Mouse (Mus musculus) spleen, adult 2 months (tissue): Measurements from ENCODE around the gene Arntl. TPM values are rescaled to one million over a fixed set of nuclear protein-coding genes. Genes with fewer than 3 reads are reported as not detected.

Source experiments
- DNase-seq, 2 experiments: peaks; one replicate each; pipeline versions ENCODE4 v3.0.0 to v3.0.0-alpha.2; 2012 to 2021; ENCODE audit warnings: low spot score in 2 of 2, low read depth in 1 of 2
- H3K27ac ChIP-seq: fragments of 200-500 bp; 2 replicates; pipeline ENCODE4 v1.5.1; 2012; ENCODE audit warnings: low read length, inconsistent platforms; ENCODE audit not compliant: insufficient read depth
- H3K27me3 ChIP-seq: fragments of 200-500 bp; 2 replicates; pipeline ENCODE4 v1.6.1; 2012; ENCODE audit warnings: mild to moderate bottlenecking, moderate library complexity, low read length, inconsistent platforms; ENCODE audit not compliant: control insufficient read depth, insufficient read depth
- H3K36me3 ChIP-seq: fragments of 200-500 bp; 2 replicates; pipeline ENCODE4 v1.6.1; 2012; ENCODE audit warnings: mild to moderate bottlenecking, low read length, inconsistent platforms; ENCODE audit not compliant: control insufficient read depth, insufficient read depth
- H3K4me1 ChIP-seq: fragments of 200-500 bp; 2 replicates; pipeline ENCODE4 v1.6.1; 2011; ENCODE audit warnings: inconsistent platforms; ENCODE audit not compliant: control insufficient read depth, insufficient read depth, insufficient read length
- H3K4me3 ChIP-seq: fragments of 200-500 bp; 2 replicates; pipeline ENCODE4 v1.5.1; 2011; ENCODE audit warnings: mild to moderate bottlenecking, inconsistent platforms; ENCODE audit not compliant: insufficient read depth, insufficient read length; ENCODE audit errors: extremely low read depth
- CTCF ChIP-seq: fragments of 200-500 bp; IDR thresholded peaks from 2 replicates; pipeline ENCODE4 v1.5.1; 2011; ENCODE audit warnings: mild to moderate bottlenecking, inconsistent platforms; ENCODE audit not compliant: insufficient read depth, insufficient read length, insufficient replicate concordance; ENCODE audit errors: extremely low read depth
- POLR2A ChIP-seq: fragments of 200-500 bp; IDR thresholded peaks from 2 replicates; pipeline ENCODE4 v1.6.1; 2011; ENCODE audit warnings: low read depth, low read length, inconsistent platforms
- whole genome bisulfite sequencing: fragments of 180-500 bp; shearing (Covaris S2); methylation state at CpG from one replicate; pipeline ENCODE4 v1.1.7; 2018; 5-methylcytosine and 5-hydroxymethylcytosine counted together
- polyA plus RNA-seq: library from polyadenylated mRNA; depleted of rRNA; stranded (reverse); fragments of >200 nt; gene quantifications from 2 replicates; pipeline ENCODE4 v1.2.3, GENCODE M21; 2012

The Arntl gene
- polyA plus RNA-seq, 1 experiment = 6.3 TPM

DNA sequence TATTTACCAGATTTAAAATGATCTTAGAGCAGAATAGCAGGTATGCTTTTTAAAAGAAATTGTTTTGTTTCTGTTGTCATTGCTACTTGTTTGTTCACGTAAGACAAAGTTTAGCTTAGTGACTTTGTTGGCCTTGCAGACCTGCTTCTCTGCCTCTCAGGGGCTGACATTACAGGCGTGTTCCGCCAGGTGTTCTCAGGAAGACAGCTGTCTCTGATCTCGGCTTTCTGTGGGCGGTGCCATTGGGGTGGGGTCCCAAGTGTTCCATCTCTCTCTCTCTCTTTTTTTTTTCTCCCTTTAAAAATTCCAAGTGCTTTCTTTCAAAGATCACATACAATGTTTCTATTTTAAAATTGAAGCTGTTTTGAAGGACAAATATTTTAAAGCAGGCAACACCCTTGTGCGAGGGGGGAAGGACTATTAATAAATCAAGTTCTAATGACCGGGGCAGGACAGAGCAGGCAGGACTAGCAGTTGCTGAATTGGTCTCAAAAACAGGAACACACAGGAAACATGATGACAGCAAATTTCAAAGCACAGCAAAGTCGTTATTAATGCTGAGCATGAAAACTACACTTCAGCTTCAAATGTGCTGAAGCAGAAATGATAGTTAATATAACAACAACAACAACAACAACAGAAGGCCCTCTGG is 14.4 kb upstream of the Arntl start:
- H3K27me3 ChIP-seq = no peaks in the 10 kb centered on the region
- no peak overlapping the region; the same call in 1 of the 2 replicates for H3K27ac ChIP-seq
- peaks cover 3% of the 10 kb centered on the region for H3K4me1 ChIP-seq
- no peaks in the 10 kb centered on the region for H3K36me3 ChIP-seq
- WGBS = 19% methylated on average over 8 of the region's 8 CpGs
- no peak for DNase-seq
- H3K4me3 ChIP-seq = no peak overlapping the region
- TF ChIP-seq POLR2A = no peak
- no peak for TF ChIP-seq CTCF

GRCm38 (mm10) chr7:113193872-113194271 is 13.4 kb upstream of the Arntl start:
- no peaks in the 10 kb centered on the region for H3K27me3 ChIP-seq
- no peaks in the 10 kb centered on the region for H3K36me3 ChIP-seq
- H3K27ac ChIP-seq = no peak overlapping the region
- TF ChIP-seq CTCF = no peak
- TF ChIP-seq POLR2A = no peak
- no peak overlapping the region for H3K4me3 ChIP-seq
- H3K4me1 ChIP-seq = peaks cover 3% of the 10 kb centered on the region
- DNase-seq = no peak

- Histone ChIP-seq H3K4me3 (no peak overlapping the region), H3K4me1 (peaks cover 3% of the 10 kb centered on the region), H3K36me3 (no peaks in the 10 kb centered on the region), H3K27ac (no peak overlapping the region), H3K27me3 (no peaks in the 10 kb centered on the region)
- no peak for DNase-seq
- 55% methylated on average over 2 of the region's 2 CpGs for WGBS
- TF ChIP-seq CTCF = no peak
- TF ChIP-seq POLR2A = no peak
Observed at GRCm38 (mm10) chr7:113195271-113195670, 12.0 kb upstream of the Arntl start.

DNA sequence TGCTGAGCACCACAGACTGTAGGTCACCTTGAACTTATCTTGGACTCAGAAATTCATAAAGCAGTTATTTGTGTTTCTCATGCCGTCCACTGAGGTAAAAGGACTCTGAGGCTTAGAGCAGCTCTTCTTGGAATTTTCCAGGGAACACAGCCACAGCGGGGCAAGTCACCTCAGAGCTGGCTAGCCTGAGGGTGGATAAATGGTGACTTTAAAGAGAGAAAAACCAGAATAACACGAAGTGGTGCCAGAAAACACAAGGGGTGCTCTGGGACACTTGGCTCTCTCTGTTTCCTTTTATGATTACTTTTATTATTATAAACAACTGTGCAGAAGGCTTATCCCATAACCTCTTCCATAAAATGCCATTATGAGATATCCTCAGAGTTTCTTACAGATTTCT is 11.1 kb upstream of the Arntl start:
- Histone ChIP-seq H3K27me3 (no peaks in the 10 kb centered on the region), H3K36me3 (no peaks in the 10 kb centered on the region), H3K27ac (no peak overlapping the region), H3K4me1 (peaks cover 3% of the 10 kb centered on the region), H3K4me3 (no peak overlapping the region)
- TF ChIP-seq POLR2A (no peak), CTCF (no peak)
- WGBS = 89% methylated on average over 3 of the region's 3 CpGs
- no peak for DNase-seq

- no peaks in the 10 kb centered on the region for H3K36me3 ChIP-seq
- peak; percentile 21 to 27 for DNase-seq
- 2% methylated on average over 10 of the region's 10 CpGs for WGBS
- no peak for TF ChIP-seq CTCF
- no peak for TF ChIP-seq POLR2A
- H3K4me3 ChIP-seq = peak overlapping the region; percentile 25; the same call in 1 of the 2 replicates
- peaks cover 3% of the 10 kb centered on the region for H3K4me1 ChIP-seq
- peak overlapping the region; percentile 18; the same call in 1 of the 2 replicates for H3K27ac ChIP-seq
- H3K27me3 ChIP-seq = no peaks in the 10 kb centered on the region
Observed at GRCm38 (mm10) chr7:113197161-113197775, 10.0 kb upstream of the Arntl start.

GRCm38 (mm10) chr7:113201584-113201983 is 5.7 kb upstream of the Arntl start:
- DNase-seq = no peak
- Histone ChIP-seq H3K4me3 (no peak overlapping the region), H3K36me3 (no peaks in the 10 kb centered on the region), H3K27ac (no peak overlapping the region), H3K27me3 (no peaks in the 10 kb centered on the region; the same call in 1 of the 2 replicates), H3K4me1 (peaks cover 3% of the 10 kb centered on the region)
- TF ChIP-seq POLR2A (no peak), CTCF (no peak)
- 70% methylated on average over 3 of the region's 3 CpGs for WGBS
